Mouse (Mus musculus): ENCODE data around the gene Tiam2. TPM values are rescaled to one million over a fixed set of nuclear protein-coding genes. Genes with fewer than 3 reads are reported as not detected.

Gene Tiam2
- total RNA-seq (2021) = 1 to 10 TPM; 1.4 to 2.3 TPM

GRCm38 (mm10) chr17:3326148-3326902 lies at the start of gene Tiam2:
Gene Tiam2, plus strand, starts transcription at chr17:3326573.
- intact Hi-C loops (cut with DNase I) = no loop called here
- peak; percentile 44 to 45 for DNase-seq

- DNase-seq = no peak
- intact Hi-C loops (cut with DNase I) = no loop called here
These were observed 46.1 kb upstream of the Tiam2 start for GRCm38 (mm10) chr17:3280321-3280720.

- intact Hi-C loops (cut with DNase I) = no loop called here
- DNase-seq = no peak
These were observed 44.4 kb upstream of the Tiam2 start for GRCm38 (mm10) chr17:3281939-3282338.

GRCm38 (mm10) chr17:3285030-3285671 lies 41.2 kb upstream of the Tiam2 start:
- intact Hi-C loops (cut with DNase I) = loop anchor here (5.0 kb wide), 2 partner anchors 62 to 162 kb away; no protein-coding TSS in a partner anchor
- no peak for DNase-seq

- DNase-seq = no peak
- intact Hi-C loops (cut with DNase I) = loop anchor here (5.0 kb wide), 2 partner anchors 61 to 161 kb away; no protein-coding TSS in a partner anchor
These were observed 40.1 kb upstream of the Tiam2 start for GRCm38 (mm10) chr17:3286123-3286825.

- intact Hi-C loops (cut with DNase I) = loop anchor here (5.0 kb wide), 2 partner anchors 59 to 159 kb away; no protein-coding TSS in a partner anchor
- DNase-seq = peak; percentile 47 to 67
These were observed 38.0 kb upstream of the Tiam2 start for GRCm38 (mm10) chr17:3288341-3288740.

- intact Hi-C loops (cut with DNase I) = no loop called here
- no peak for DNase-seq
These were observed 31.3 kb upstream of the Tiam2 start for GRCm38 (mm10) chr17:3295097-3295496.

- no peak for DNase-seq
- intact Hi-C loops (cut with DNase I) = no loop called here
These were observed 26.9 kb upstream of the Tiam2 start for GRCm38 (mm10) chr17:3299487-3299886.

- intact Hi-C loops (cut with DNase I) = no loop called here
- DNase-seq = no peak
These were observed 20.4 kb upstream of the Tiam2 start for GRCm38 (mm10) chr17:3305926-3306325.

- peak; percentile 73 to 74 for DNase-seq
- intact Hi-C loops (cut with DNase I) = no loop called here
These were observed 12.4 kb upstream of the Tiam2 start for GRCm38 (mm10) chr17:3313711-3314624.

GRCm38 (mm10) chr17:3314625-3315020 lies 11.8 kb upstream of the Tiam2 start:
- intact Hi-C loops (cut with DNase I) = no loop called here
- no peak for DNase-seq

- intact Hi-C loops (cut with DNase I) = no loop called here
- no peak for DNase-seq
These were observed 10.8 kb upstream of the Tiam2 start for GRCm38 (mm10) chr17:3315581-3315980.

GRCm38 (mm10) chr17:3326903-3327279 lies 518 bp downstream of the Tiam2 start:
- intact Hi-C loops (cut with DNase I) = no loop called here
- DNase-seq = no peak

- DNase-seq = no peak
- intact Hi-C loops (cut with DNase I) = no loop called here
These were observed 962 bp downstream of the Tiam2 start for GRCm38 (mm10) chr17:3327335-3327734.

- intact Hi-C loops (cut with DNase I) = no loop called here
- no peak for DNase-seq
These were observed 2.4 kb downstream of the Tiam2 start for GRCm38 (mm10) chr17:3328820-3329219.

- no peak for DNase-seq
- intact Hi-C loops (cut with DNase I) = no loop called here
These were observed 3.1 kb downstream of the Tiam2 start for GRCm38 (mm10) chr17:3329429-3329828.

GRCm38 (mm10) chr17:3331721-3332461 lies 5.5 kb downstream of the Tiam2 start:
- intact Hi-C loops (cut with DNase I) = no loop called here
- DNase-seq = peak in 1 of 2 experiments; percentile 11

- intact Hi-C loops (cut with DNase I) = no loop called here
These were observed 9.9 kb downstream of the Tiam2 start for GRCm38 (mm10) chr17:3336161-3336739.

GRCm38 (mm10) chr17:3336887-3337524 lies 10.6 kb downstream of the Tiam2 start:
- intact Hi-C loops (cut with DNase I) = no loop called here
- no peak for DNase-seq

More at GRCm38 (mm10) chr17:3336161-3336739, 9.9 kb downstream of the Tiam2 start:
- no peak for DNase-seq
